Mouse (Mus musculus) heart, embryonic 15.5 days (tissue): Measurements from ENCODE around the gene Krt15. TPM values are rescaled to one million over a fixed set of nuclear protein-coding genes. Genes with fewer than 3 reads are reported as not detected.

Experiments used
- polyA plus RNA-seq: library from polyadenylated mRNA; unstranded; fragments of >200 nt; fragmentation: Nextera tagmentation; extraction: Ambion mirVana; gene quantifications from 2 replicates; pipeline ENCODE4 v1.2.1, GENCODE M21; 2015

Krt15 gene
- polyA plus RNA-seq, 1 experiment from 2014 or later = 4.2 TPM

Other genes starting within 250 kb of the Krt15 start
- gene Krtap31-1, start 228.0 kb downstream of the Krt15 start, polyA plus RNA-seq = not detected in 2 replicates
- not detected in 2 replicates for gene Gm11565, start 221.2 kb downstream of the Krt15 start, polyA plus RNA-seq
- not detected in 2 replicates for gene Krtap31-2, start 199.6 kb downstream of the Krt15 start, polyA plus RNA-seq
- gene Krtap9-5, start 187.5 kb downstream of the Krt15 start, polyA plus RNA-seq = not detected in 2 replicates
- not detected in 2 replicates for gene Krtap29-1, start 156.9 kb downstream of the Krt15 start, polyA plus RNA-seq
- not detected in 2 replicates for gene Krtap16-1, start 149.3 kb downstream of the Krt15 start, polyA plus RNA-seq
- gene Krtap17-1, start 141.9 kb downstream of the Krt15 start, polyA plus RNA-seq = 0.76 TPM in 1 of 2 replicates, not detected in the other
- gene Krt33a, start 119.7 kb downstream of the Krt15 start, polyA plus RNA-seq = not detected in 2 replicates
- 0.09 TPM in 1 of 2 replicates, not detected in the other for gene Krt33b, start 106.1 kb downstream of the Krt15 start, polyA plus RNA-seq
- gene Krt34, start 94.4 kb downstream of the Krt15 start, polyA plus RNA-seq = not detected in 2 replicates
- gene Krt31, start 85.4 kb downstream of the Krt15 start, polyA plus RNA-seq = not detected in 2 replicates
- not detected in 2 replicates for gene Krt32, start 47.7 kb downstream of the Krt15 start, polyA plus RNA-seq
- gene Krt35, start 39.7 kb downstream of the Krt15 start, polyA plus RNA-seq = not detected in 2 replicates
- 0.10 TPM in 1 of 2 replicates, not detected in the other for gene Krt36, start 30.3 kb downstream of the Krt15 start, polyA plus RNA-seq
- 0.45 and 0.62 TPM in 2 replicates for gene Krt13, start 14.4 kb downstream of the Krt15 start, polyA plus RNA-seq
- 42.6 and 82.2 TPM in 2 replicates for gene Krt19, start 12.7 kb upstream of the Krt15 start, polyA plus RNA-seq
- gene Krt9, start 57.3 kb upstream of the Krt15 start, polyA plus RNA-seq = not detected in 2 replicates
- 3.0 and 4.8 TPM in 2 replicates for gene Krt14, start 71.6 kb upstream of the Krt15 start, polyA plus RNA-seq
- 0.27 TPM in 1 of 2 replicates, not detected in the other for gene Krt16, start 113.0 kb upstream of the Krt15 start, polyA plus RNA-seq
- 5.2 and 42.7 TPM in 2 replicates for gene Krt17, start 125.1 kb upstream of the Krt15 start, polyA plus RNA-seq
- gene Krt42, start 133.9 kb upstream of the Krt15 start, polyA plus RNA-seq = not detected in 2 replicates
- gene Eif1, start 184.0 kb upstream of the Krt15 start, polyA plus RNA-seq = 1,413 and 1,738 TPM in 2 replicates
- not detected in 2 replicates for gene Gast, start 198.5 kb upstream of the Krt15 start, polyA plus RNA-seq
- gene Hap1, start 220.2 kb upstream of the Krt15 start, polyA plus RNA-seq = 5.3 and 7.7 TPM in 2 replicates